In genomic region chr19:9991304-9991703, GRCm38 (mm10) we compare ENCODE assay signal across 8 mouse cellular contexts. TPM values are rescaled to one million over a fixed set of nuclear protein-coding genes. Genes with fewer than 3 reads are reported as not detected.
DNase-seq lines count a peak whose midpoint lies in the region; ATAC-seq and TF ChIP-seq lines count a peak whose summit lies in the region.

No protein-coding gene starts in this region.

- peak; percentile 79 to 85 for DNase-seq in CD8-positive naive resting alpha-beta T cell, adult 2 months (ENCODE audit: low read depth in 2 of 2, low spot score in 2 of 2)
- peak; percentile 90 for DNase-seq in adrenal gland, postnatal 10 days
- peak; percentile 85 for DNase-seq in embryonic facial prominence, embryonic 10.5 days (ENCODE audit: low spot score)
- DNase-seq in heart, postnatal 25 days (ENCODE audit: low spot score) = peak; percentile 53
- DNase-seq in layer of hippocampus, adult 2 months (ENCODE audit: low spot score in 2 of 2) = peak; percentile 76 to 83
- peak; percentile 77 for DNase-seq in ovary, postnatal 36 days (ENCODE audit: low spot score)
- peak; percentile 84 for DNase-seq in thymus, postnatal 25 days

- no peaks in the 10 kb centered on the region for H3K27me3 ChIP-seq in embryonic facial prominence, embryonic 10.5 days (replicated peaks; ENCODE audit: low read depth, poor library complexity, severe bottlenecking)
- no peaks in the 10 kb centered on the region for H3K27me3 ChIP-seq in lung, embryonic 15.5 days

- TF ChIP-seq CTCF in layer of hippocampus, adult 2 months (conservative IDR thresholded peaks at IDR 0.05) = peak; percentile 94

- ATAC-seq in lung, embryonic 15.5 days (ENCODE audit: borderline replicate concordance, extremely low read depth, low FRiP score, low TSS enrichment) = peak; percentile 24; the same call in 1 of the 2 replicates

- H3K9me3 ChIP-seq in embryonic facial prominence, embryonic 10.5 days = no peaks in the 10 kb centered on the region
- no peaks in the 10 kb centered on the region for H3K9me3 ChIP-seq in lung, embryonic 15.5 days

- H3K4me2 ChIP-seq in lung, embryonic 15.5 days = no peak overlapping the region

- H3K4me3 ChIP-seq in embryonic facial prominence, embryonic 10.5 days = no peak overlapping the region
- H3K4me3 ChIP-seq in layer of hippocampus, adult 2 months = no peak overlapping the region
- H3K4me3 ChIP-seq in lung, embryonic 15.5 days = no peak overlapping the region

- no peak overlapping the region for H3K27ac ChIP-seq in embryonic facial prominence, embryonic 10.5 days (replicated peaks)
- no peak overlapping the region for H3K27ac ChIP-seq in layer of hippocampus, adult 2 months
- no peak overlapping the region for H3K27ac ChIP-seq in lung, embryonic 15.5 days

- peaks cover 57% of the 10 kb centered on the region for H3K4me1 ChIP-seq in embryonic facial prominence, embryonic 10.5 days
- peaks cover 13% of the 10 kb centered on the region for H3K4me1 ChIP-seq in lung, embryonic 15.5 days

- H3K36me3 ChIP-seq in embryonic facial prominence, embryonic 10.5 days (replicated peaks) = peaks cover 6% of the 10 kb centered on the region
- H3K36me3 ChIP-seq in lung, embryonic 15.5 days = no peaks in the 10 kb centered on the region

- 25% methylated on average over 5 of the region's 5 CpGs for WGBS in embryonic facial prominence, embryonic 10.5 days
- WGBS in lung, embryonic 15.5 days = 21% methylated on average over 5 of the region's 5 CpGs

- no peak overlapping the region for H3K9ac ChIP-seq in lung, embryonic 15.5 days

- intact Hi-C loops in heart, postnatal 25 days (cut with DNase I) = no loop called here

RNA-seq across cellular contexts. Expression of gene Best1, which starts 10.1 kb away (rescaled TPM):
- under 1 TPM; 0.39 to 0.45 TPM for total RNA-seq in adrenal gland, postnatal 10 days (2021)
- polyA plus RNA-seq in embryonic facial prominence, embryonic 10.5 days (2016; fragmentation: Nextera tagmentation; extraction: Ambion mirVana) = 1.6 TPM in 2 replicates
- under 1 TPM in 1 of 2 experiments, not detected in 1; 0.10 TPM for total RNA-seq in heart, postnatal 25 days (2021)
- 1 to 10 TPM; 1.2 to 1.5 TPM for total RNA-seq in layer of hippocampus, adult 2 months (2021)
- 1.1 TPM in 2 replicates for polyA plus RNA-seq in lung, embryonic 15.5 days (2015; fragmentation: Nextera tagmentation; extraction: Ambion mirVana)

RNA-seq across cellular contexts. Expression of gene Rab3il1, which starts 10.2 kb away (rescaled TPM):
- total RNA-seq in adrenal gland, postnatal 10 days (2021) = 10 to 100 TPM in 1 of 2 experiments, 1 to 10 TPM in 1; 10.0 to 15.0 TPM
- polyA plus RNA-seq in embryonic facial prominence, embryonic 10.5 days (2016; fragmentation: Nextera tagmentation; extraction: Ambion mirVana) = 51.7 and 57.4 TPM in 2 replicates
- 1 to 10 TPM; 8.9 to 9.3 TPM for total RNA-seq in heart, postnatal 25 days (2021)
- 10 to 100 TPM in 1 of 2 experiments, 1 to 10 TPM in 1; 9.7 to 10.4 TPM for total RNA-seq in layer of hippocampus, adult 2 months (2021)
- polyA plus RNA-seq in lung, embryonic 15.5 days (2015; fragmentation: Nextera tagmentation; extraction: Ambion mirVana) = 31.5 and 33.1 TPM in 2 replicates

RNA-seq across cellular contexts. Expression of gene Fth1, which starts 10.9 kb away (rescaled TPM):
- 1,000 to 10,000 TPM; 2,032 to 2,040 TPM for total RNA-seq in adrenal gland, postnatal 10 days (2021)
- 1,291 and 1,338 TPM in 2 replicates for polyA plus RNA-seq in embryonic facial prominence, embryonic 10.5 days (2016; fragmentation: Nextera tagmentation; extraction: Ambion mirVana)
- 1,000 to 10,000 TPM; 2,502 to 2,556 TPM for total RNA-seq in heart, postnatal 25 days (2021)
- 1,000 to 10,000 TPM; 3,170 to 3,409 TPM for total RNA-seq in layer of hippocampus, adult 2 months (2021)
- 1,860 and 1,896 TPM in 2 replicates for polyA plus RNA-seq in lung, embryonic 15.5 days (2015; fragmentation: Nextera tagmentation; extraction: Ambion mirVana)

RNA-seq across cellular contexts. Expression of gene Fads3, which starts 50.1 kb away (rescaled TPM):
- 10 to 100 TPM; 11.1 to 14.7 TPM for total RNA-seq in adrenal gland, postnatal 10 days (2021)
- polyA plus RNA-seq in embryonic facial prominence, embryonic 10.5 days (2016; fragmentation: Nextera tagmentation; extraction: Ambion mirVana) = 4.0 and 4.3 TPM in 2 replicates
- 10 to 100 TPM; 35.9 to 36.0 TPM for total RNA-seq in heart, postnatal 25 days (2021)
- 10 to 100 TPM; 25.0 to 25.6 TPM for total RNA-seq in layer of hippocampus, adult 2 months (2021)
- polyA plus RNA-seq in lung, embryonic 15.5 days (2015; fragmentation: Nextera tagmentation; extraction: Ambion mirVana) = 54.5 and 64.1 TPM in 2 replicates
